Mouse (Mus musculus) hindbrain, embryonic 13.5 days (tissue): ENCODE data around the gene Glmn. TPM values are rescaled to one million over a fixed set of nuclear protein-coding genes. Genes with fewer than 3 reads are reported as not detected.

Experiments used
- ATAC-seq: fragments of 200-750 bp; cut with Nextera tagmentation; 2 replicates; pipeline ENCODE4 v1.8.0; 2017; ENCODE audit warnings: moderate TSS enrichment; ENCODE audit not compliant: low FRiP score
- H3K27ac ChIP-seq: fragments of 300-500 bp; sonication (generic); 2 replicates; pipeline ENCODE4 v1.5.1; 2015; ENCODE audit warnings: inconsistent platforms, mild to moderate bottlenecking, moderate library complexity
- H3K27me3 ChIP-seq: fragments of 300-500 bp; sonication (generic); 2 replicates; pipeline ENCODE4 v1.6.1; 2015; ENCODE audit warnings: mild to moderate bottlenecking, inconsistent platforms
- H3K36me3 ChIP-seq: fragments of 300-500 bp; sonication (generic); 2 replicates; pipeline ENCODE4 v1.6.1; 2015; ENCODE audit warnings: mild to moderate bottlenecking, inconsistent platforms
- H3K4me1 ChIP-seq: fragments of 300-500 bp; sonication (generic); replicated peaks from 2 replicates; pipeline ENCODE4 v1.6.1; 2015; ENCODE audit warnings: inconsistent platforms
- H3K4me2 ChIP-seq: fragments of 300-500 bp; sonication (generic); 2 replicates; pipeline ENCODE4 v1.6.1; 2015; ENCODE audit warnings: inconsistent platforms, mild to moderate bottlenecking, moderate library complexity
- H3K4me3 ChIP-seq: fragments of 300-500 bp; sonication (generic); 2 replicates; pipeline ENCODE4 v1.5.1; 2015; ENCODE audit warnings: mild to moderate bottlenecking, inconsistent platforms
- H3K9ac ChIP-seq: fragments of 300-500 bp; sonication (generic); 2 replicates; pipeline ENCODE4 v1.6.1; 2015; ENCODE audit warnings: mild to moderate bottlenecking, inconsistent platforms
- H3K9me3 ChIP-seq: fragments of 300-500 bp; sonication (generic); 2 replicates; pipeline ENCODE4 v1.6.1; 2016; ENCODE audit warnings: inconsistent platforms
- WGBS: fragments of 180-500 bp; shearing (Covaris S2); methylation state at CpG from one replicate; pipeline ENCODE4 v1.1.7; 2015; 5-methylcytosine and 5-hydroxymethylcytosine counted together
- polyA plus RNA-seq: library from polyadenylated mRNA; unstranded; fragments of >200 nt; fragmentation: Nextera tagmentation; extraction: Ambion mirVana; gene quantifications from 2 replicates; pipeline ENCODE4 v1.2.1, GENCODE M21; 2015

Glmn gene
- 39.0 and 39.2 TPM in 2 replicates for polyA plus RNA-seq

GRCm38 (mm10) chr5:107597301-107598077, at the start of gene Glmn, which contains the start of gene Rpap2:
Glmn (minus strand) TSS chr5:107597888.
Rpap2 (plus strand) TSS chr5:107597373.
- Histone ChIP-seq H3K27me3 (no peaks in the 10 kb centered on the region), H3K9me3 (no peaks in the 10 kb centered on the region), H3K4me2 (peak within 1 kb of the TSS; percentile 62), H3K4me3 (peak within 1 kb of the TSS; percentile 71), H3K9ac (peak within 1 kb of the TSS; percentile 86), H3K36me3 (peaks cover 20% of the 10 kb centered on the region), H3K27ac (peak within 1 kb of the TSS; percentile 93), H3K4me1 (peaks cover 7% of the 10 kb centered on the region)
- peak; percentile 97 for ATAC-seq
- WGBS: under 1% methylated on average over 50 of the region's 64 CpGs

GRCm38 (mm10) chr5:107645935-107646334, 48.2 kb upstream of the Glmn start:
- 80% methylated on average over 2 of the region's 2 CpGs for WGBS
- no peak overlapping the region for H3K9ac ChIP-seq
- ATAC-seq: no peak
- no peaks in the 10 kb centered on the region for H3K9me3 ChIP-seq
- H3K4me1 ChIP-seq: no peaks in the 10 kb centered on the region
- no peaks in the 10 kb centered on the region for H3K27me3 ChIP-seq
- H3K4me3 ChIP-seq: no peak overlapping the region
- no peak overlapping the region for H3K4me2 ChIP-seq
- H3K27ac ChIP-seq: no peak overlapping the region
- H3K36me3 ChIP-seq: peaks cover 16% of the 10 kb centered on the region

- no peak overlapping the region for H3K27ac ChIP-seq
- H3K4me2 ChIP-seq: no peak overlapping the region
- H3K9me3 ChIP-seq: no peaks in the 10 kb centered on the region
- ATAC-seq: no peak
- H3K36me3 ChIP-seq: peaks cover 16% of the 10 kb centered on the region
- no peak overlapping the region for H3K9ac ChIP-seq
- H3K4me1 ChIP-seq: no peaks in the 10 kb centered on the region
- no peak overlapping the region for H3K4me3 ChIP-seq
- no peaks in the 10 kb centered on the region for H3K27me3 ChIP-seq
- 100% methylated on average over 2 of the region's 2 CpGs for WGBS
Observed at GRCm38 (mm10) chr5:107644595-107644994, 46.9 kb upstream of the Glmn start.

GRCm38 (mm10) chr5:107638366-107638765, 40.7 kb upstream of the Glmn start:
- Histone ChIP-seq H3K4me2 (no peak overlapping the region), H3K4me3 (no peak overlapping the region), H3K4me1 (no peaks in the 10 kb centered on the region), H3K9ac (no peak overlapping the region), H3K27ac (no peak overlapping the region), H3K9me3 (no peaks in the 10 kb centered on the region), H3K36me3 (peaks cover 23% of the 10 kb centered on the region), H3K27me3 (no peaks in the 10 kb centered on the region)
- no peak for ATAC-seq
- 92% methylated on average over 8 of the region's 8 CpGs for WGBS

- no peak overlapping the region for H3K4me2 ChIP-seq
- H3K4me1 ChIP-seq: no peaks in the 10 kb centered on the region
- WGBS: 87% methylated on average over 1 of the region's 1 CpGs
- H3K27me3 ChIP-seq: no peaks in the 10 kb centered on the region
- H3K9me3 ChIP-seq: no peaks in the 10 kb centered on the region
- no peak overlapping the region for H3K9ac ChIP-seq
- H3K4me3 ChIP-seq: no peak overlapping the region
- peaks cover 18% of the 10 kb centered on the region for H3K36me3 ChIP-seq
- no peak for ATAC-seq
- no peak overlapping the region for H3K27ac ChIP-seq
Observed at GRCm38 (mm10) chr5:107637106-107637505, 39.4 kb upstream of the Glmn start.

GRCm38 (mm10) chr5:107633651-107634050, 36.0 kb upstream of the Glmn start:
- ATAC-seq: no peak
- Histone ChIP-seq H3K36me3 (peaks cover 36% of the 10 kb centered on the region), H3K4me1 (no peaks in the 10 kb centered on the region), H3K4me2 (no peak overlapping the region), H3K9ac (no peak overlapping the region), H3K27ac (no peak overlapping the region), H3K4me3 (no peak overlapping the region), H3K9me3 (no peaks in the 10 kb centered on the region), H3K27me3 (no peaks in the 10 kb centered on the region)
- WGBS: 92% methylated on average over 4 of the region's 4 CpGs

- no peak for ATAC-seq
- H3K4me1 ChIP-seq: no peaks in the 10 kb centered on the region
- no peak overlapping the region for H3K4me2 ChIP-seq
- no peaks in the 10 kb centered on the region for H3K27me3 ChIP-seq
- H3K27ac ChIP-seq: no peak overlapping the region
- H3K9me3 ChIP-seq: no peaks in the 10 kb centered on the region
- H3K36me3 ChIP-seq: peaks cover 64% of the 10 kb centered on the region
- WGBS: 93% methylated on average over 3 of the region's 3 CpGs
- no peak overlapping the region for H3K9ac ChIP-seq
- H3K4me3 ChIP-seq: no peak overlapping the region
Observed at GRCm38 (mm10) chr5:107621327-107621726, 23.6 kb upstream of the Glmn start.

- Histone ChIP-seq H3K27me3 (no peaks in the 10 kb centered on the region), H3K27ac (no peak overlapping the region), H3K4me1 (no peaks in the 10 kb centered on the region), H3K9ac (no peak overlapping the region), H3K9me3 (no peaks in the 10 kb centered on the region), H3K36me3 (peaks cover 64% of the 10 kb centered on the region), H3K4me3 (no peak overlapping the region), H3K4me2 (no peak overlapping the region)
- ATAC-seq: no peak
- 86% methylated on average over 6 of the region's 6 CpGs for WGBS
Observed at GRCm38 (mm10) chr5:107617986-107618385, 20.3 kb upstream of the Glmn start.

- Histone ChIP-seq H3K27me3 (no peaks in the 10 kb centered on the region), H3K4me2 (no peak overlapping the region), H3K27ac (no peak overlapping the region), H3K4me1 (no peaks in the 10 kb centered on the region), H3K9ac (no peak overlapping the region), H3K4me3 (no peak overlapping the region), H3K9me3 (no peaks in the 10 kb centered on the region), H3K36me3 (peaks cover 29% of the 10 kb centered on the region)
- 2% methylated on average over 2 of the region's 2 CpGs for WGBS
- peak; percentile 66; the same call in 1 of the 2 replicates for ATAC-seq
Observed at GRCm38 (mm10) chr5:107611224-107611623, 13.5 kb upstream of the Glmn start.

GRCm38 (mm10) chr5:107598380-107598779, 692 bp upstream of the Glmn start:
- Histone ChIP-seq H3K9ac (peak overlapping the region; percentile 86), H3K4me2 (peak overlapping the region; percentile 62), H3K9me3 (no peaks in the 10 kb centered on the region), H3K27ac (no peak overlapping the region), H3K4me1 (peaks cover 7% of the 10 kb centered on the region), H3K4me3 (peak overlapping the region; percentile 71), H3K27me3 (no peaks in the 10 kb centered on the region), H3K36me3 (peaks cover 21% of the 10 kb centered on the region)
- 30% methylated on average over 4 of the region's 4 CpGs for WGBS
- ATAC-seq: no peak

GRCm38 (mm10) chr5:107569148-107569547, 28.5 kb downstream of the Glmn start:
- no peak overlapping the region for H3K4me3 ChIP-seq
- H3K27me3 ChIP-seq: no peaks in the 10 kb centered on the region
- WGBS: 89% methylated on average over 9 of the region's 9 CpGs
- H3K27ac ChIP-seq: no peak overlapping the region
- H3K9me3 ChIP-seq: no peaks in the 10 kb centered on the region
- H3K36me3 ChIP-seq: peaks cover 59% of the 10 kb centered on the region
- H3K4me2 ChIP-seq: no peak overlapping the region
- H3K9ac ChIP-seq: no peak overlapping the region
- no peaks in the 10 kb centered on the region for H3K4me1 ChIP-seq
- no peak for ATAC-seq

- no peak for ATAC-seq
- H3K4me2 ChIP-seq: no peak overlapping the region
- H3K4me3 ChIP-seq: no peak overlapping the region
- no peak overlapping the region for H3K9ac ChIP-seq
- H3K27ac ChIP-seq: no peak overlapping the region
- no peaks in the 10 kb centered on the region for H3K27me3 ChIP-seq
- H3K9me3 ChIP-seq: no peaks in the 10 kb centered on the region
- 93% methylated on average over 3 of the region's 3 CpGs for WGBS
- H3K4me1 ChIP-seq: no peaks in the 10 kb centered on the region
- peaks cover 57% of the 10 kb centered on the region for H3K36me3 ChIP-seq
Observed at GRCm38 (mm10) chr5:107556969-107557368, 40.7 kb downstream of the Glmn start.

- peaks cover 49% of the 10 kb centered on the region for H3K36me3 ChIP-seq
- H3K9ac ChIP-seq: no peak overlapping the region
- no peaks in the 10 kb centered on the region for H3K9me3 ChIP-seq
- 93% methylated on average over 5 of the region's 5 CpGs for WGBS
- H3K27ac ChIP-seq: no peak overlapping the region
- ATAC-seq: no peak
- H3K4me3 ChIP-seq: no peak overlapping the region
- H3K4me1 ChIP-seq: no peaks in the 10 kb centered on the region
- H3K4me2 ChIP-seq: no peak overlapping the region
- no peaks in the 10 kb centered on the region for H3K27me3 ChIP-seq
Observed at GRCm38 (mm10) chr5:107554336-107554735, 43.4 kb downstream of the Glmn start.
